Mouse (Mus musculus) erythroblast, embryonic 14.5 days (primary cell): ENCODE data around the gene Il1rn. TPM values are rescaled to one million over a fixed set of nuclear protein-coding genes. Genes with fewer than 3 reads are reported as not detected.

Source experiments
- H3K27me3 ChIP-seq: 2 replicates; pipeline ENCODE4 v1.6.1; 2012; ENCODE audit warnings: inconsistent platforms; ENCODE audit not compliant: control insufficient read depth
- H3K36me3 ChIP-seq: 2 replicates; pipeline ENCODE4 v1.6.1; 2012; ENCODE audit warnings: mild to moderate bottlenecking, inconsistent platforms; ENCODE audit not compliant: control insufficient read depth
- H3K4me1 ChIP-seq: 2 replicates; pipeline ENCODE4 v1.6.1; 2012; ENCODE audit warnings: inconsistent platforms; ENCODE audit not compliant: control insufficient read depth
- H3K4me3 ChIP-seq: replicated peaks from 2 replicates; pipeline ENCODE3; 2012; ENCODE audit warnings: moderate library complexity, mild to moderate bottlenecking, inconsistent platforms
- H3K9me3 ChIP-seq: 2 replicates; pipeline ENCODE4 v1.6.1; 2012; ENCODE audit warnings: low read length, inconsistent platforms, mixed read lengths; ENCODE audit not compliant: control insufficient read depth
- GATA1 ChIP-seq: IDR thresholded peaks from 2 replicates; pipeline ENCODE4 v1.6.1; 2012; ENCODE audit warnings: low read length, inconsistent platforms, mixed read lengths
- TAL1 ChIP-seq: IDR thresholded peaks from 3 replicates; pipeline ENCODE4 v1.6.1; 2012; ENCODE audit warnings: low read length, inconsistent platforms, mixed read lengths
- polyA plus RNA-seq: library from polyadenylated mRNA; stranded (reverse); fragments of >175 nt; gene quantifications from 2 replicates; pipeline ENCODE4 v1.2.3, GENCODE M21; 2012

The Il1rn gene
- polyA plus RNA-seq, 1 experiment: not detected

DNA sequence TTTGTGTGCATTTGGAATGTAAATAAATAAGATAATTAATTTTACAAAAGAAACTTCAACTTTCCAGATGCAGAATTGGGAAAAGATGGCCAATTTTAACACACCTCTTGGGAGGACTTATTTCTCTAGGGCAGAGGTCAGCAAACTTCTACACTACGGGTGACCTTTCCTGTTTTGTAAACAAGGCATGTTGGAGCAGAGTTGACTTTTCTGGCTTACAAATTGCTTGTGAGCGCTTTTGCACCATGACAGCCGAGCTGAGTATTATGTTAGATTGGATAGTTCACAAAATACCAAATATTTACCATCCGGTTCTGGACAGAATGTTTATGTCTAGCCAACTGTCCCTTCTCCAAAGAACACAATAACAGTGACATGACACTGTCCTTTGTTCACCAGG is 8.0 kb downstream of the Il1rn start:
- H3K4me3 ChIP-seq: no peak overlapping the region
- no peaks in the 10 kb centered on the region for H3K4me1 ChIP-seq
- no peaks in the 10 kb centered on the region for H3K27me3 ChIP-seq
- H3K9me3 ChIP-seq: no peaks in the 10 kb centered on the region
- TF ChIP-seq GATA1: no peak
- no peak for TF ChIP-seq TAL1
- no peaks in the 10 kb centered on the region for H3K36me3 ChIP-seq

DNA sequence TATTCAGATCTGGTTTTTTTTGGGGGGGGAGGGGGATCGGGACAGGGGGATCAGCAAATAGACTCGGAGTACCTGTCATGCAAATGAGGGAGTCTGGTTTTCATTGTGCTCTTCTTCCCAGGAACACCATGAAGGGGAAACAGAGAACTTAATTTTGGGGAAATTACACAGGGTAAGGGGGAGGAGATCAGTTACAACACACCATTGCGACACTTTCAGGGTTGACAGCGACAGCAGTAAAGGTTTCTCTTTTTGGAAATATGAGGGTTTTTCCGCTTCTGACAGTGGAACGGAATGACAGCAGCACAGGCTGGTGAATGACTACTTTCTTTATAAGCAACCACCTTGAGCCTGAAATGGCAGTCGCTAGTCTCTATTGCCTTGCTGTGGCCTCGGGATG is 8.4 kb downstream of the Il1rn start:
- no peak for TF ChIP-seq GATA1
- TF ChIP-seq TAL1: no peak
- Histone ChIP-seq H3K36me3 (no peaks in the 10 kb centered on the region), H3K4me3 (no peak overlapping the region), H3K4me1 (no peaks in the 10 kb centered on the region), H3K27me3 (no peaks in the 10 kb centered on the region), H3K9me3 (no peaks in the 10 kb centered on the region)

DNA sequence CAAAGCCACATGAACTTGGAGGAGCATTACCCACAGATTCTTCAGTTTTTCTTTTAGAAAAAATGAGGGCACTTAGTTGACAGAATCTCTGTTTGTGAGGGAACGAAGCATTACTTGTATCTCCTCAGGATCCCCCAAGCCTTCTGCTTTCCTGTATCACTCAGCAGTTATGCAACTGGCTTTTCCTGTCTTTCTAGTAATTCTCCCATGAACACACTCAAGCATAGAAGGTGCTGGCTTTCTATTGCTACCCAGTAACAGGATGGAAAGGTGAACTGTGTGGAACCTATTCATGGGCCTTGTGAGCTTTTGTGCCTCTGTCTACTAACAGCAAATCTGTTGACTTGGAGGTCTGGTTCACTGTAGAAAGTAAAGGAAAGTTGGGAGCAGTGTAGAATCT is 11.3 kb downstream of the Il1rn start:
- Histone ChIP-seq H3K27me3 (no peaks in the 10 kb centered on the region), H3K36me3 (no peaks in the 10 kb centered on the region), H3K4me1 (no peaks in the 10 kb centered on the region), H3K4me3 (no peak overlapping the region), H3K9me3 (no peaks in the 10 kb centered on the region)
- TF ChIP-seq GATA1: no peak
- TF ChIP-seq TAL1: no peak

DNA sequence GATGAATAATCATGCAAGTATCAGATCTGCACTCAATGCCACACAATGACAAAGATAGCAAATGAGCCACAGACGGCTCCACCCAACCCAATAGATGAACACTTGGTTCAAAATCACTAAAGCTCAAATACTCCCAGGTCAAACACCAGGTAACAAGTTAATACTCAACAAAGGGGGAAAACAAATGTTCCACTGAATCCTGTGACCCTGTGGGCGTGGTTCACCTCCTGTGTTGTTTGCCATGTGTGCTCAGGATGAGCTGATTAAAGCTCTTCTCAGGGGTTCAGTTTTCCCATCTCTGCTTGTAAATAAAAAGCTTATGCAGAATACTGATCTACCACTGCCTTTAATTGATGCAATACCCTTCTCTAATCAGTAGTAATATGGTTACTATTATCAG is 14.5 kb downstream of the Il1rn start:
- TF ChIP-seq TAL1: no peak
- TF ChIP-seq GATA1: no peak
- no peaks in the 10 kb centered on the region for H3K4me1 ChIP-seq
- no peaks in the 10 kb centered on the region for H3K9me3 ChIP-seq
- H3K36me3 ChIP-seq: no peaks in the 10 kb centered on the region
- H3K4me3 ChIP-seq: no peak overlapping the region
- H3K27me3 ChIP-seq: no peaks in the 10 kb centered on the region

DNA sequence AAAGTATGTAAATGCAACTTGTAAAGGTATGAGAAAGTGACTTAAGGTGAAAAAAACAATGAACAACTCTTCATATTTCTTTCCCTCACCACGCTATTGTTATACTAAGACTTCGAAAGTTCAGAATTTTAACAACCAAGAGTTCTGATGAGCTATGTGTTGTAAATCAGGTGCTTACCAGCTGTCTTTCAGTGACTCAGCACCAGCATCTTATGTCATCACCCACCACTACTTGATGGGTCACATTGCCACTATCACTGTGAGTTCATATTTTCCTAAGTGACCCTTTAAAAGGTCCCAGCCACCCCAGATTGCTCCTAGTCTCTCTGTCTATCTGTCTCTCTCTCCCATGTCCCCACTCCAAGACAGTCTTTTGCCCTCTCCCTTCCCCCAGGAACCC is 16.4 kb downstream of the Il1rn start:
- TF ChIP-seq GATA1: no peak
- no peak for TF ChIP-seq TAL1
- Histone ChIP-seq H3K4me3 (no peak overlapping the region), H3K36me3 (no peaks in the 10 kb centered on the region), H3K27me3 (no peaks in the 10 kb centered on the region), H3K9me3 (no peaks in the 10 kb centered on the region), H3K4me1 (no peaks in the 10 kb centered on the region)

DNA sequence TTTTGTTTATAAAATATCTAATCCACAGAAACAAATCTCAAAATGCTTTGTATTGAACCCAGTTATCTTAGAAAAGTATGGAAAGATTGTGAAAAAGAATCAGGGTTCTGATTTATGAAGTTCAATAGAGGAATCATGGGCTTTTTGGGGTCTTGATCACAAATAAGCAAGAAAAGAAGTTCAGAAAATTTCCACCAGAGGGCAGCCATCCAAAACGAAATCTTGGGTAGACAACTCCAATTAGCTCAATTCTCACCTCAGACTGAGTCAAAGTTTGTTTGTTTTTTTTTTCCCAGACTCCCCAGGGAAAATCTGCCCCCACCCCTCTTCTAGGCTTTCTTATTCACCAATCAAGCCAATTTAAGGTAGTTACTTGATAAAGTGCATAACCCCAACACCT is 21.0 kb downstream of the Il1rn start:
- H3K4me1 ChIP-seq: no peaks in the 10 kb centered on the region
- no peaks in the 10 kb centered on the region for H3K9me3 ChIP-seq
- no peak overlapping the region for H3K4me3 ChIP-seq
- no peaks in the 10 kb centered on the region for H3K36me3 ChIP-seq
- TF ChIP-seq TAL1 (no peak), GATA1 (no peak)
- H3K27me3 ChIP-seq: no peaks in the 10 kb centered on the region

DNA sequence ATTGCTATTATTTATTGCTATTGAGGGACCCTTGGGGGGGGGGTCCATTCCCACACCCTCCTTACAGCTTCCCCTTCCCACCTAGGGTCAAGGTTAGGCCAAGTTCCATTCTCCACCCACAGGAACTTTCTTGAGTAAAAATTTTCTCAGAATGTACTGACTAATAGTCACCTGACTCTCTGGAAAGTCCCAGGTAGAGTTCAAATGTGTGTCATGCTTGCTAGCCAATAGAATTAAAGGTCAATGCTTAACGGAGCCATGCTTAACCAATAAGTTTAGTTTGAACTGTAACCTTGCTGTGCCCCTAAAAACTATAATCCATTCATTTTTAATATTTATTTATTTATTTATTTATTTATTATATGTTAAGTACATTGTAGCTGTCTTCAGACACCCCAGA is 22.7 kb downstream of the Il1rn start:
- H3K4me3 ChIP-seq: no peak overlapping the region
- H3K27me3 ChIP-seq: no peaks in the 10 kb centered on the region; the same call in 1 of the 2 replicates
- no peaks in the 10 kb centered on the region for H3K9me3 ChIP-seq
- no peaks in the 10 kb centered on the region for H3K4me1 ChIP-seq
- no peak for TF ChIP-seq GATA1
- TF ChIP-seq TAL1: no peak
- H3K36me3 ChIP-seq: no peaks in the 10 kb centered on the region

DNA sequence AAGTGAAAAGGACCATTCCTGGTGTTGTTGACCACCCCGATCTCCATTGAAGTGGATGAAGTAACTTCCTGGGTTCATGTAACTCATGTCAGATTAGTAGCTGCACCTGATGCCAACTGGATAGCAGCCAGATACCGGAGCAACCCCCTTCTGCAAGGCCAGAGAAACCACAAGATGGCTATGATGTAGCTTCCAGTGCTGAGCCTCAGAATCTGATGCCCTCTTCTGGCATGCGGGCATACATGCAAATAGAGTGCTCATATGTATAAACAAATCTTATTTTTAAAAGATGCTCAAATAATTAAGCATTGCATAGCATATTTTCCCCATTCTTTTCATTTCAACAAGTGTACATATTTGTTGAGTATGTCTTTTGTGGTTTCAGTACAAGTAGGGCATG is 27.2 kb downstream of the Il1rn start:
- H3K4me1 ChIP-seq: peaks cover 19% of the 10 kb centered on the region
- peaks cover 9% of the 10 kb centered on the region; the same call in 1 of the 2 replicates for H3K27me3 ChIP-seq
- H3K9me3 ChIP-seq: no peaks in the 10 kb centered on the region
- no peak for TF ChIP-seq GATA1
- no peak for TF ChIP-seq TAL1
- no peak overlapping the region for H3K4me3 ChIP-seq
- no peaks in the 10 kb centered on the region for H3K36me3 ChIP-seq

DNA sequence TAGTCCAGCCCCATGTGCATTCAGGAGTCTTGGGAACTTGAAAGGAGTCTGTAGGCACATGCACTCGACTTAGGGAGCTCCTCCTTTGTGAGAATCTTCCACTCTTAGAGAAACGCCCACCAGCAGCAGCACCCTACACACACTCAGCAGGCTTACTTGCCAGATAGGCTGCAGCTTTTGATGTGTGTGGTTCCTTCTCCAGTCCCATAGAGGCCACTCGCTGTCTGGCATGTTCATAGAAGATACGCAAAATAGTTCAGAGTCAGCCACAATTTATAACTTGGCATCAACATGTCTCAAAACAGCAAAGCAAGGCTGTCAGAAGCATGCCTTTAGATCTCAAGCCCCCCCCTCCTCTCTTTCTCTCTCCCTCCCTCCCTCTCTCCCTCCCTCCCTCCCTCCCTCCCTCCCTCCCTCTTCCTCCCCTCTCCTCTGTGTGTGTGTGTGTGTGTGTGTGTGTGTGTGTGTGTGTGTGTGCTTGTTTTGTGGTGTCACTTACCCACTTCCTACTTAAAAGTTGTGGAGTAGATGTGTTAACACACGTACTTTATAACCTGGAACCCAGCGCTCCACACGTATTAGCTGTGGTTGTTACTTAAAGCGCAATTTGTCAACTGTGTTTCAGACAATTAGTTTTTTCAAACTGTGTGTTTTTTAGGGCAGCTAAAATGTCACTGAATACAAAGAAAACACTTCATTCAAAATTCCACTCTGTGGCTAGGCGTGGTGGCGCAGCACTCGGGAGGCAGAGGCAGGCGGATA is 29.7 kb downstream of the Il1rn start:
- no peak overlapping the region for H3K4me3 ChIP-seq
- no peaks in the 10 kb centered on the region for H3K36me3 ChIP-seq
- H3K27me3 ChIP-seq: peaks cover 9% of the 10 kb centered on the region; the same call in 1 of the 2 replicates
- no peak for TF ChIP-seq GATA1
- no peak for TF ChIP-seq TAL1
- H3K9me3 ChIP-seq: no peaks in the 10 kb centered on the region
- peaks cover 24% of the 10 kb centered on the region for H3K4me1 ChIP-seq
